Comparison of ENCODE assay signal across 3 mouse cellular contexts in the genomic region with DNA sequence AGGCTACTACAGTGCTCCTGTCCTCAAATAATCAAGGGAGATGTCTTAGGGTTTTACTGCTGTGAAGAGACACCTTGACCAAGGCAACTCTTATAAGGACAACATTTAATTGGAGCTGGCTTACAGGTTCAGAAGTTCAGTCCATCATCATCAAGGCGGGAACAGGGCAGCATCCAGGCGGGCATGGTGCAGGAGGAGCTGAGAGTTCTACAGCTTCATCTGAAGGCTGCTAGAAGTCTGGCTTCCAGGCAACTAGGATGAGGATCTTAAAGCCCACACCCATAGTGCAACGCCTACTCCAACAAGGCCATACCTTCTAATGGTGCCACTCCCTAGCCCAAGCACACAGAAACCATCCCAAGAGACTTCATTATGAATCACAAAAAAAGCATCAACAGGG.
A peak's percentile ranks its signal among the peaks of the same experiment; 100 is the strongest.
DNase-seq lines count a peak whose midpoint lies in the region; ATAC-seq lines count a peak whose summit lies in the region.
"Not testable (repeated sequence)": the region's sequence is repeated elsewhere in the genome, so short reads cannot be mapped to it uniquely, and the experiment has no call there.

No protein-coding gene starts in this region.

- peak; percentile 24 for DNase-seq in R1 (ENCODE audit: low read depth, low spot score)
- peak; percentile 55 for DNase-seq in heart, adult 11 months
- DNase-seq in midbrain, embryonic 11.5 days (ENCODE audit: low spot score, missing footprints) = peak; percentile 73

- not testable (repeated sequence) for H3K9me3 ChIP-seq in midbrain, embryonic 11.5 days (ENCODE audit: control insufficient read depth, low read length)

- H3K36me3 ChIP-seq in midbrain, embryonic 11.5 days (ENCODE audit: control insufficient read depth, insufficient read depth, low read length) = not testable (repeated sequence)

- not testable (repeated sequence) for ATAC-seq in midbrain, embryonic 11.5 days (ENCODE audit: low FRiP score)

- not testable (repeated sequence) for H3K4me1 ChIP-seq in midbrain, embryonic 11.5 days (ENCODE audit: control insufficient read depth, insufficient read depth, low read length)

- H3K27ac ChIP-seq in midbrain, embryonic 11.5 days (ENCODE audit: low read depth, low read length) = not testable (repeated sequence)

- not testable (repeated sequence) for H3K9ac ChIP-seq in midbrain, embryonic 11.5 days (ENCODE audit: low read length)

- WGBS in midbrain, embryonic 11.5 days = 91% methylated on average over 3 of the region's 3 CpGs

- not testable (repeated sequence) for H3K4me3 ChIP-seq in midbrain, embryonic 11.5 days (ENCODE audit: low read depth, low read length)

- H3K27me3 ChIP-seq in midbrain, embryonic 11.5 days (ENCODE audit: control insufficient read depth, insufficient read depth, low read length) = not testable (repeated sequence)

- not testable (repeated sequence) for H3K4me2 ChIP-seq in midbrain, embryonic 11.5 days
